Mouse (Mus musculus) lung, adult 2 months (tissue): ENCODE results near the gene Hoxa10. TPM values are rescaled to one million over a fixed set of nuclear protein-coding genes. Genes with fewer than 3 reads are reported as not detected.

Experiments
- DNase-seq: peaks from one replicate; pipeline ENCODE4 v3.0.0; 2022
- H3K4me1 ChIP-seq: fragments of 200-500 bp; 2 replicates; pipeline ENCODE4 v1.6.1; 2011; ENCODE audit warnings: low read length; ENCODE audit not compliant: control insufficient read depth, insufficient read depth
- H3K4me3 ChIP-seq: fragments of 200-500 bp; replicated peaks from 2 replicates; pipeline ENCODE3; 2011; ENCODE audit warnings: low read depth, mild to moderate bottlenecking, control low read depth, low read length; ENCODE audit errors: extremely low read depth
- CTCF ChIP-seq: fragments of 200-500 bp; IDR thresholded peaks from 2 replicates; pipeline ENCODE4 v1.5.1; 2011; ENCODE audit warnings: mild to moderate bottlenecking, low read length, control low read depth; ENCODE audit not compliant: insufficient read depth
- POLR2A ChIP-seq: fragments of 200-500 bp; IDR thresholded peaks from 2 replicates; pipeline ENCODE4 v1.6.1; 2011; ENCODE audit warnings: low read depth, mild to moderate bottlenecking, control low read depth, low read length, borderline replicate concordance; ENCODE audit errors: extremely low read depth
- WGBS: fragments of 180-500 bp; shearing (Covaris S2); methylation state at CpG from one replicate; pipeline ENCODE4 v1.1.7; 2018; 5-methylcytosine and 5-hydroxymethylcytosine counted together
- polyA plus RNA-seq: library from polyadenylated mRNA; depleted of rRNA; stranded (reverse); fragments of >200 nt; gene quantifications from 2 replicates; pipeline ENCODE4 v1.2.3, GENCODE M21; 2012

The Hoxa10 gene
- polyA plus RNA-seq, 1 experiment = not detected

GRCm38 (mm10) chr6:52272766-52273655 lies 32.4 kb upstream of the Hoxa10 start:
- WGBS = 30% methylated on average over 22 of the region's 22 CpGs
- DNase-seq = no peak
- no peaks in the 10 kb centered on the region for H3K4me1 ChIP-seq
- TF ChIP-seq POLR2A (no peak), CTCF (no peak)
- no peak overlapping the region for H3K4me3 ChIP-seq

- WGBS = 18% methylated on average over 23 of the region's 23 CpGs
- Histone ChIP-seq H3K4me3 (no peak overlapping the region), H3K4me1 (no peaks in the 10 kb centered on the region)
- TF ChIP-seq CTCF (peak; percentile 79), POLR2A (no peak)
- peak; percentile 41 for DNase-seq
These were observed 30.1 kb upstream of the Hoxa10 start for GRCm38 (mm10) chr6:52270494-52271480.

GRCm38 (mm10) chr6:52268756-52269155 lies 28.1 kb upstream of the Hoxa10 start:
- DNase-seq = no peak
- no peaks in the 10 kb centered on the region for H3K4me1 ChIP-seq
- WGBS = 12% methylated on average over 3 of the region's 3 CpGs
- no peak overlapping the region for H3K4me3 ChIP-seq
- no peak for TF ChIP-seq CTCF
- TF ChIP-seq POLR2A = no peak

- TF ChIP-seq POLR2A (no peak), CTCF (no peak)
- 18% methylated on average over 7 of the region's 7 CpGs for WGBS
- no peak for DNase-seq
- H3K4me3 ChIP-seq = no peak overlapping the region
- no peaks in the 10 kb centered on the region for H3K4me1 ChIP-seq
These were observed 27.7 kb upstream of the Hoxa10 start for GRCm38 (mm10) chr6:52268341-52268740.

GRCm38 (mm10) chr6:52267691-52268090 lies 27.0 kb upstream of the Hoxa10 start:
- Histone ChIP-seq H3K4me3 (no peak overlapping the region), H3K4me1 (no peaks in the 10 kb centered on the region)
- TF ChIP-seq CTCF = no peak
- no peak for TF ChIP-seq POLR2A
- 17% methylated on average over 3 of the region's 3 CpGs for WGBS
- no peak for DNase-seq

- 25% methylated on average over 5 of the region's 5 CpGs for WGBS
- no peak overlapping the region for H3K4me3 ChIP-seq
- H3K4me1 ChIP-seq = no peaks in the 10 kb centered on the region
- no peak for DNase-seq
- no peak for TF ChIP-seq CTCF
- TF ChIP-seq POLR2A = no peak
These were observed 26.6 kb upstream of the Hoxa10 start for GRCm38 (mm10) chr6:52267221-52267620.

GRCm38 (mm10) chr6:52266666-52266985 lies 26.0 kb upstream of the Hoxa10 start:
- DNase-seq = no peak
- H3K4me1 ChIP-seq = no peaks in the 10 kb centered on the region
- TF ChIP-seq CTCF (no peak), POLR2A (no peak)
- no peak overlapping the region for H3K4me3 ChIP-seq
- 7% methylated on average over 9 of the region's 9 CpGs for WGBS

GRCm38 (mm10) chr6:52265913-52266665 lies 25.4 kb upstream of the Hoxa10 start:
- WGBS = 4% methylated on average over 19 of the region's 19 CpGs
- Histone ChIP-seq H3K4me1 (peaks cover under 1% of the 10 kb centered on the region; the same call in 1 of the 2 replicates), H3K4me3 (no peak overlapping the region)
- no peak for DNase-seq
- no peak for TF ChIP-seq POLR2A
- TF ChIP-seq CTCF = no peak
